Mouse (Mus musculus) olfactory bulb, adult 2 months (tissue): ENCODE data around the gene Retsat.

ENCODE experiments used
- CTCF ChIP-seq: fragments of 200-500 bp; IDR thresholded peaks from 2 replicates; pipeline ENCODE4 v1.5.1; 2012; ENCODE audit warnings: low read depth, mild to moderate bottlenecking, low read length, moderate library complexity; ENCODE audit not compliant: insufficient read depth
- POLR2A ChIP-seq: fragments of 200-500 bp; IDR thresholded peaks from 2 replicates; pipeline ENCODE4 v1.6.1; 2012; ENCODE audit warnings: mild to moderate bottlenecking, low read depth, low read length, moderate library complexity; ENCODE audit not compliant: insufficient read depth

DNA sequence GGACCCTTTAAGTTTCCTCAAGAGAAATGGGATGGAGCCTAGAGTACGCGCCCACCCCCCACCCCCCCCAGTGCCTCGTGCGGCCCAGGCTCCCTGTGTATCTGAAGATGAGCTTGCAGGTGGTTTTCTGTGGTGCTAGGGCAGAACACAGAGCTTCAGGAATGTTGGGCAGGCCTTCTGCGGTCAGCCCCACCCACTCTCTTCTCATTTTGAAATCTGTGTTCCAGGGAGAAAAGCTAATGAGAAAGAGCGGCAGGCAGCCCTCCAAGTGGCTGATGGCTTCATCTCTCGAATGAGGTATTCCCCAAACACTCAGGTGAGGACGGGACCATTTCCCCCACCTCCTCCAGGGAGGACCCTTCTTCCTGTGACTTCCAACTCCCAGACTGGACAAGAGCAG, 37.5 kb upstream of the Retsat start:
- no peak for TF ChIP-seq POLR2A
- TF ChIP-seq CTCF = no peak
